Mouse (Mus musculus) stomach, postnatal 0 days (tissue): Measurements from ENCODE around the gene Ap1m1.
A peak's percentile ranks its signal among the peaks of the same experiment; 100 is the strongest.

Experiments
- CTCF ChIP-seq: IDR thresholded peaks from 2 replicates; pipeline ENCODE4 v1.5.1; 2016; ENCODE audit warnings: antibody characterized with exemption, low read depth, mild to moderate bottlenecking, moderate library complexity
- EP300 ChIP-seq: optimal IDR thresholded peaks from 2 replicates; pipeline ENCODE3; 2016; ENCODE audit warnings: antibody characterized with exemption

GRCm38 (mm10) chr8:72293309-72293708 lies 53.5 kb downstream of the Ap1m1 start:
- TF ChIP-seq EP300 (no peak), CTCF (peak; percentile 30)
